Mouse (Mus musculus): Measurements from ENCODE around the gene Eral1.
"Not testable (repeated sequence)": the region's sequence is repeated elsewhere in the genome, so short reads cannot be mapped to it uniquely, and the experiment has no call there.

Eral1 gene

GRCm38 (mm10) chr11:78086925-78087479, 6.8 kb upstream of the Eral1 start:
- DNase-seq = no peak

- DNase-seq = no peak
These were observed 3.4 kb upstream of the Eral1 start for GRCm38 (mm10) chr11:78083595-78083994.

GRCm38 (mm10) chr11:78074666-78075065, 5.5 kb downstream of the Eral1 start:
- DNase-seq = no peak

GRCm38 (mm10) chr11:78074277-78074652, 5.9 kb downstream of the Eral1 start:
- DNase-seq = no peak

GRCm38 (mm10) chr11:78073577-78074276, 6.5 kb downstream of the Eral1 start:
- DNase-seq = no peak

GRCm38 (mm10) chr11:78072425-78073130, 7.6 kb downstream of the Eral1 start:
- no peak for DNase-seq

- no peak for DNase-seq
These were observed 8.2 kb downstream of the Eral1 start for GRCm38 (mm10) chr11:78071938-78072337.

GRCm38 (mm10) chr11:78069646-78070045, 10.5 kb downstream of the Eral1 start:
- no peak for DNase-seq

- DNase-seq = no peak
These were observed 11.1 kb downstream of the Eral1 start for GRCm38 (mm10) chr11:78069130-78069529.

- DNase-seq = no peak
These were observed 12.6 kb downstream of the Eral1 start for GRCm38 (mm10) chr11:78067566-78067965.

- no peak for DNase-seq
These were observed 13.5 kb downstream of the Eral1 start for GRCm38 (mm10) chr11:78066641-78067040.

- DNase-seq = no peak
These were observed 14.3 kb downstream of the Eral1 start for GRCm38 (mm10) chr11:78065906-78066305.

- no peak for DNase-seq
These were observed 17.6 kb downstream of the Eral1 start for GRCm38 (mm10) chr11:78062563-78062962.

- DNase-seq = peak; percentile 66
These were observed 20.1 kb downstream of the Eral1 start for GRCm38 (mm10) chr11:78059833-78060757.

- no peak for DNase-seq
These were observed 23.2 kb downstream of the Eral1 start for GRCm38 (mm10) chr11:78056946-78057345.

- no peak for DNase-seq
These were observed 27.1 kb downstream of the Eral1 start for GRCm38 (mm10) chr11:78053078-78053477.

- DNase-seq = not testable (repeated sequence)
These were observed 31.5 kb downstream of the Eral1 start for GRCm38 (mm10) chr11:78048637-78049036.

GRCm38 (mm10) chr11:78044758-78045251, 35.4 kb downstream of the Eral1 start:
- no peak for DNase-seq

GRCm38 (mm10) chr11:78042290-78042870, 37.8 kb downstream of the Eral1 start:
- not testable (repeated sequence) for DNase-seq

GRCm38 (mm10) chr11:78040878-78041277, 39.3 kb downstream of the Eral1 start:
- DNase-seq = no peak

GRCm38 (mm10) chr11:78037831-78038752, 42.1 kb downstream of the Eral1 start, which contains the start of gene Flot2:
TSS of gene Flot2 (plus strand) at chr11:78037931.
- DNase-seq = peak; percentile 89
